Mouse (Mus musculus): ENCODE results near the gene Olfm2.

DNA sequence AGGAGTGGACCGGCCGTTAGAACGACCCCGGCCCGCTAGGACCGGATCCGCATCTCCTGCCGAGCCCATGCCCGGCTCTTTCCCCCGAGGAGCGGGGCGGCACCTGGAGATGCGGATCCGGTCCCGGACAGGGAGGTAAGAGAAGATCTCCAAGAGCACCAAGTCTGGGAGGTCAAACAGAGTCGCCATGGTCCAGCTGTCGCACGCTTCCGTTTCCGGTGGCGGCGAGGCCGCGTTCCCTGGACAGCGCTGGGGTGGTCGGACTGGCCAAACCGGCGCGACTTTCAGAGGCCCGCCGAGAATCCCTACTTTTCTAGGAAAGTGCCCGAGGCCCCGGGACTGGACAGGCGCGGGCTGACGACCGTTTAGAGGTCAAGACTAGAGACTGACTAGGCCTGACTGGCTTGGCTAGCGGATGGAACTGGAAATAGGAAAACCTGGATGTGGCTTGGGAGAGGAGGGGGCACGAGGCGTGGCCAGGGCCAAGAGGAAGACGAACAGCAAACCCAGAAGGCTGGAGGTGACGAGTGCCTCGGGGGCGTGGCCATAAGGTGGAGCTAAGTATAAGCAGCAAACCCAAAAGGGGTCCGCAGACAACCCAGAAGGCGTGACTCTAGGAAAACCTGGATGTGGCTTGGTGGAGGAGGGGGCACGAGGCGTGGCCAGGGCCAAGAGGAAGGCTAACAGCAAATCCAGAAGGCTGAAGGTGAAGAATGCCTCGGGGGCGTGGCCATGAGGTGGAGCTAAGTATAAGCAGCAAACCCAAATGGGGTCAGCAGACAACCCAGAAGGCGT, 103.9 kb downstream of the Olfm2 start, which contains the start of gene Ubl5:
- TF ChIP-seq CTCF (IDR thresholded peaks at IDR 0.05; ENCODE audit: low read depth, low read length) (no peak), EP300 (IDR thresholded peaks at IDR 0.05; ENCODE audit: insufficient read depth, low read depth, low read length) (no peak)
